Mouse (Mus musculus): ENCODE data around the gene Med8.

Med8 gene

GRCm38 (mm10) chr4:118409142-118409900 is at the start of gene Med8, which contains the start of gene Szt2:
Med8 (plus strand) TSS chr4:118409337.
Szt2 (minus strand) TSS chr4:118409273.
- peak; percentile 84 for DNase-seq (ENCODE audit: low read depth, low spot score)

DNA sequence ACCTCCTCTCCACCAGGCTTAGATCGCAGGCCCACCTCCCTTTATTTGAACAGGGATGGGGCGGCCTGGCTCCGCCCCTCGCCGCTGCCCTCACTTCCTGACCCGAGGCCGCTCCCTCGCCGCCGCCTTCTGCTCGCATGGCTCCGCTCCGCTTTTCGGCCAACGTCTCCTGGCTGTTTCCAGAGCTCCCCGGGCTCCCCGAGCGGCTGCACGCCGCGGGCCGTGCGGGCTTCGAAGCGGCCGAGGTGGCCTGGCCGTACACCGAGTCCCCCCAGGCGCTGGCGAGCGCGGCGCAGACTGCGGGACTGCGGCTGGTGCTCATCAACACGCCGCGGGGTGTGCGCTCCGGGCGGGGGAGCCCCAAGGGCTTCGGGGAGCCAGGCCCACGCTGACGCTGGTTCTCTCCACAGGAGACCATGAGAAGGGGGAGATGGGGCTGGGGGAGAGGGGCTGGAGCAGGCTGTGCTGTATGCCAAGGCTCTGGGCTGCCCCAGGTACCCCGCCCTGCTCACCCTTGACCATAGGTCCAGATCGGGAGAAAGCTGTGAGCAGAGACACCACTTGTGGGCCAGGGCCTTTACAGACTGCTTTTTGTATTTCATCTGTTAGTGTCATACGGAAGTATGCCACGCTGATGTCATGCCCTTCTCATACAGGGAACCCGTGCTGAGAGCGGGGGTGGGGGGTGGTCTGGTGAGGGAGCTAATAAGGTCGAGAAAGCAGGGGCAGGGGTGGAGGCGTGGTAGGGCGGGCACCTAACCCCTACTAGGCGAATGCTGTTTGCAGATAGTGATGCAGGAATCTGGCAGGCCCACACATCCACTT is 49.0 kb upstream of the Med8 start:
- no peak for DNase-seq (ENCODE audit: low read depth, low spot score)

- DNase-seq (ENCODE audit: low read depth, low spot score) = no peak
Observed at GRCm38 (mm10) chr4:118361451-118361850, 47.7 kb upstream of the Med8 start.

GRCm38 (mm10) chr4:118362879-118363278 is 46.3 kb upstream of the Med8 start:
- DNase-seq (ENCODE audit: low read depth, low spot score) = no peak

DNA sequence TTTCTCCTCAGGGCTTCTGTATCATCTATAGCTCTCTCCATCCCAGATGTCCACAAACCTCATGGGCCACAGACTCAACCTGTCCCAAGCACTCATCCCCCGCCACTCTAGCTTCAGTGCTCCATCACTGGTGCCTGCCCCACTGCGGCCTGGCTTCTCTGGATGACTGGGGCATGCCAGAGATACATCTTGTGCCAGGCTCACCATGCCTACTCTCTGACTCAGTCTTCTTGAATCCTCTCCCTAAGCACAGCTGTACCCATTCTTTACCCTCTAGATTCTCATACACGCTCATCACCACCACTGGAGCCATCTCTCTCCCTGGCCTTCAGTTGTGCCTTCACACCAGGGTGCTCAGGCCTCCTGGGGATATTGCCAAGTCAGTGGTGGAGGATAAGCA is 45.2 kb upstream of the Med8 start:
- no peak for DNase-seq (ENCODE audit: low read depth, low spot score)

- DNase-seq (ENCODE audit: low read depth, low spot score) = no peak
Observed at GRCm38 (mm10) chr4:118364641-118365040, 44.5 kb upstream of the Med8 start.

DNA sequence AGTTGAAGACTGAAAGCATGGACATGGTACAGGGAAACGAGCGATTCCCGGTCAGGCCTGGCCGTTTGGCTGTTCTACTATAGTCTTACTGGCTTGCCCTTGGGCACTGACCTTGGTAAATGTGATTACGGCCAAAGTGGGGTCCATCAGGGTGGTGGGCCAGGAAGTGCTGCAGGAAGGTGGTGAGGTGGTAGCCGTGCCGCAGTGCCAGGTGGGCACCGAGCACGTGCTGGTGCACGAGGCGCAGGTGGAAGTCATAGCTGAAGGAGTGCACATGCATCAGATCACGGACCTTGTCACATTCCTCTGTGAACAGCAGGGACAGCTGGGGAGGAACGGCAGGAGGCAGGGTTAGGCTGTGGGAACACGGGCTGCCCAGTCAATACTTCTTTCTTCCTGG is 43.1 kb upstream of the Med8 start:
- no peak for DNase-seq (ENCODE audit: low read depth, low spot score)

- DNase-seq (ENCODE audit: low read depth, low spot score) = no peak
Observed at GRCm38 (mm10) chr4:118367551-118367950, 41.6 kb upstream of the Med8 start.

DNA sequence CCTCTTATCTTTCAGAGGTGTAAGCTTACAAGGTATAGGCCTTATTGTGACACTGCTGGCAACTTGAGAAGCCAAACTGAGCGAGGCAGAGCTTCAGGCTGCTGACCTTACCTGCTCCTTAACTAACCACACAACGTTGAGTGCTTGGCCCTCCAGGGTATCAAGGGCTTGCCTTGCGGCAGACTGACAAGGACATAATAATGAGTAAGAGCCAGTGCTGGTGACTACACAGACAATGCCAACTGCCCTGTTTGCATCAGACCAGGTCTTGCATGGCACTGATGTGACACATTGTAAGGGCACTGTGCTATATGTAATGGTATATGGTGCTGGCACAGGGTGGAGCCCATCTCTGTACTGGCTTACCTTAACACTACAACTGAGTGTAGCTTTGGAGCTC is 40.5 kb upstream of the Med8 start:
- DNase-seq (ENCODE audit: low read depth, low spot score) = no peak

- DNase-seq (ENCODE audit: low read depth, low spot score) = no peak
Observed at GRCm38 (mm10) chr4:118371822-118372221, 37.3 kb upstream of the Med8 start.

- no peak for DNase-seq (ENCODE audit: low read depth, low spot score)
Observed at GRCm38 (mm10) chr4:118375999-118376398, 33.1 kb upstream of the Med8 start.

GRCm38 (mm10) chr4:118383271-118383670 is 25.9 kb upstream of the Med8 start:
- no peak for DNase-seq (ENCODE audit: low read depth, low spot score)

GRCm38 (mm10) chr4:118387316-118387715 is 21.8 kb upstream of the Med8 start:
- DNase-seq (ENCODE audit: low read depth, low spot score) = no peak

GRCm38 (mm10) chr4:118390146-118390545 is 19.0 kb upstream of the Med8 start:
- no peak for DNase-seq (ENCODE audit: low read depth, low spot score)

- no peak for DNase-seq (ENCODE audit: low read depth, low spot score)
Observed at GRCm38 (mm10) chr4:118394505-118394904, 14.6 kb upstream of the Med8 start.

- DNase-seq (ENCODE audit: low read depth, low spot score) = no peak
Observed at GRCm38 (mm10) chr4:118395289-118395688, 13.8 kb upstream of the Med8 start.

DNA sequence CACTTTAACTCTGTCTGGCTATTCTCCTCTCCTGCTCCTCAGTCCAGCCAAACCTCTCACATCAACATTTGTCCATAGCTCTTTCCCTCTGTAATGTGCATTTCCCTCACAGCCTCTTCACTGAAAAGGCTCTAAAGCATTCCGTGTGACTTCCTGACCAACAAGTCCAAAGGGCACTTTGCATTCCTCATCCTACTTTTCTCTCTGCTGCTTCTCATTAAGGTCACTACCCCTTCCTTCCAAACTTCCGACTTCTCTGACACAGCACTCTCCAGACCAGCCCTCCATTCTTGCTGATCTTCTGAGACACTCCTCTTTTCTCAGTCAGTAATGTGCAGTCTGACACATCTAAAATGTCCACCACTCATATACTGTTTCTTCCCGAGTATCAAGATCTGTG is 12.7 kb upstream of the Med8 start:
- DNase-seq (ENCODE audit: low read depth, low spot score) = no peak

- DNase-seq (ENCODE audit: low read depth, low spot score) = no peak
Observed at GRCm38 (mm10) chr4:118398400-118398799, 10.7 kb upstream of the Med8 start.

DNA sequence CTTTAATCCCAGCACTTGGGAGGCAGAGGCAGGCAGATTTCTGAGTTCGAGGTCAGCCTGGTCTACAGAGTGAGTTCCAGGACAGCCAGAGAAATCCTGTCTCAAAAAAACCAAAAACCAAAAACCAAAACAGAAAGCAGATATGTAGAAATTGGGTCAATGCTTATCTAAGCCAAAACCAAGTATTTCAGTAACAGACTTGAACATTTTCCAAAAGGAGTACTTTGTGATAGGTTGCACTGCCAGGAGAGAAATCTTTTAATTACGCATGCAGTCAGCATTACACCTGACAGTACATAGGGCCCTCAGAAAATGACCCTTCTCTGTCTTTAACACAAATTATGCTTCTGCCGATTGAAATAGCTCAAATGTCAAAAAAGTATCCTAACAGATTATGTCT is 7.7 kb upstream of the Med8 start:
- DNase-seq (ENCODE audit: low read depth, low spot score) = no peak

- DNase-seq (ENCODE audit: low read depth, low spot score) = no peak
Observed at GRCm38 (mm10) chr4:118401918-118402317, 7.2 kb upstream of the Med8 start.

DNA sequence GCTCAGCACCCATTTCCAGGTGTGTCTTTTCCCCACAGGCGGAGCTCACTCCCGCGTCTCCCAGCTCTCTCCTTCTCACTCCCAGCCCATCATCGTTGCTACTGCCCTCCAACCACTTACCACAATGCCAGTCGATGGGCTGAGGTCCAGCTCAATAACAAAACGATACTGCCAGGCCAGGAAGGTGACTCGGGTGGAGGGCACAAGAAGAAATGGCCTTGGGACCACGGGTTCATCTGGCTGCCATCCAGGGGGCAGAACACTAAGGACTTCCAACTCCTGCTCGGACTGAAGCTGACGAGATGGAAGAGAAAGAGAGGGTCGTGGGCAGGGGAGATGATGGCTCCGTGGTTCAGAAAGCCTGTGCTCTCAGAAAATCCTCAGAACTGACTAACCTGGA is 6.4 kb upstream of the Med8 start:
- no peak for DNase-seq (ENCODE audit: low read depth, low spot score)

GRCm38 (mm10) chr4:118410871-118411270 is 1.7 kb downstream of the Med8 start:
- DNase-seq (ENCODE audit: low read depth, low spot score) = no peak

- no peak for DNase-seq (ENCODE audit: low read depth, low spot score)
Observed at GRCm38 (mm10) chr4:118413553-118413952, 4.4 kb downstream of the Med8 start.
